Mouse (Mus musculus) A20 (cell line): ENCODE measurements around the gene Caskin1.
"Not testable (repeated sequence)": the region's sequence is repeated elsewhere in the genome, so short reads cannot be mapped to it uniquely, and the experiment has no call there.

Experiments
- DNase-seq: peaks from one replicate; pipeline ENCODE4 v3.0.0-alpha.2; 2011; ENCODE audit warnings: low read depth, low spot score

The Caskin1 gene

DNA sequence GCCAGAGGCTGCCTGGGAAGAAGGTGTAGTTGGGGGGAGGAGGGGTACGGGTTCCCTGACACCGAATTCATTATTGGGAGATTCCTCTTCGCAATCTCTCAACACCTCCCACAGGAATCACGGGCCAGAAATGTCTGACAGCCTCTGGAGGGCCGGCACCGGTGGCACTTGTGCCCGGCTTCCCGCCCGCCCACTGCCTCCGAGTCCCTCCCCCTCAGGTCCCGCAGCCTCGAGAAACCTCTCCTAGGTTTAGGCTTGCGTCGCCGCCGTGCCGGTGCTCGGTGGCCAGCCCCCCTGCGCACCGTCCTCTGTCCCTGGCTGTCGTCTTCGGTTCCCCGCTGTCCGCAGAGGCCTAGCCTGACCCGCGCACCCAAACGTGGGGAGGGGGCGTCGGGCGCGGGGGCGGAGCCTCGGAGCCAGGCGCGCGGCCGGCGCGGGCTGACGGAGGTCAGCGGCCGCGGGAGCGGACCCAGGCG, at the start of gene Caskin1:
TSS of gene Caskin1 (plus strand) at position 416 of the 476 bp plus-strand sequence.
- DNase-seq: no peak

DNA sequence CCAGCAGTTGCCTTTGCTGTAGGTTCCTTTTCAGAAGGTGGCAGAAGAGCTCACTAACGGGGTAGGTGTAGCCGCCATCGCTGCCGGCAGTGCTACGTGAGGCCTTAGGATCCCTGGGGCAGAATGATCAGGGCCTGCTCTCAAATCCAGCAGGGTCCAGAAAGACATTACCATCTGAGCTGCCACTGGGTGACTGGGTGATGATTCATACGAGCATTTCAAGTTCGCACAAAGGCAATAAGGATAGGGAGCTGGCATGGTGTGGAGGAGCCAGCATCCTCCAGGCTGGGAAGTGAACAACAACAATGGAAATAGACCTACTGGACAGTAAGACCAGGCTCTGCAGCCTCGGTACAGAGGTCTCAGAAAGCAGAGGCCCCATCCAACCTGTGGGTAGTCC, 48.0 kb upstream of the Caskin1 start:
- DNase-seq: no peak

GRCm38 (mm10) chr17:24441148-24441547, 47.3 kb upstream of the Caskin1 start:
- peak; percentile 30 for DNase-seq

- no peak for DNase-seq
Measured at GRCm38 (mm10) chr17:24442107-24442506, 46.3 kb upstream of the Caskin1 start.

DNA sequence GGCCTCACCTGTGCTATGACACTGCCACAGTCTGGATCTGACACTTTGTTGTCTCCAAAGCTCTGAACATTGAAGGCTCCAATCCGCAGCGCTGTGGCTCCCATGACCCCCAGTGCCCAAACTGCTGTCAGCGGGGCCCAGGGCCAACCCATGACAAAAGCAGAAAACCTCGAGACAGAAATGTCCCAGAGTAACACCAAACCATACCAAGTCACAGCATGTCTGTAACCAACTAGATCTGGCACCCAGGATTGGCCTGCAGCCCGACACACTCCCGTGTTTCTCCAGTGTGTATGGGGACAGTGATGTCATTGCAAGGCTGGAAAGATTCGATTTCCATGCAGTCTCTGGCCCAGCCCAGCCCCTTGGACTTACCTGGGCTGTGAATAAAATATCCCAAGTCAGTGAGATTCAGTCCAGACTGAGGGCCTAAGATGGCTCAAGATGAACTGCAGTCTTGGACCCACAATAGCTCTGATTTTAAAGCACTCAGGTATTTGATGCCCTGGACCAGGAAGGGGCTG, 45.7 kb upstream of the Caskin1 start, which contains the start of gene Dnase1l2:
TSS of gene Dnase1l2 (minus strand) at position 474 of the 524 bp plus-strand sequence.
- no peak for DNase-seq

DNA sequence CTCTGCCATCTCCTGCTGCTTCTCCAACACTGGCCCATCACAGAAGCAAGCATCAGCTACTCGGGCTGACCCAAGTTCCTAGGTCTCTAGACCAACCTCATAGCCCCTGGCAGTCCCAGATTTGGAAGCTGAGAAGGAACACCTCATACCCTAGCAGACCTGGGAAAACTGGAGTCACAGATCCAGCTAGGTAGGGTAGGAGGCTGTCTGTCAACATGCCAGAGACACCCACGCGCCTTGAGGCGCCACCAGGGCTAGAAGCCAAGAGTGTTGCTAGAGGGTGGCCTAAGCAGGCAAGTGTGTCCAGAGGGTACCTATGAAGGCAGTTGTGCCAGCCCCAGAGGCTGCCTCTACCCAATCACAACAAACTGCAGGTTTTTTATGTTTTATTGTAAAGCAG, 45.0 kb upstream of the Caskin1 start:
- DNase-seq: no peak

GRCm38 (mm10) chr17:24446590-24446989, 41.8 kb upstream of the Caskin1 start:
- no peak for DNase-seq

DNA sequence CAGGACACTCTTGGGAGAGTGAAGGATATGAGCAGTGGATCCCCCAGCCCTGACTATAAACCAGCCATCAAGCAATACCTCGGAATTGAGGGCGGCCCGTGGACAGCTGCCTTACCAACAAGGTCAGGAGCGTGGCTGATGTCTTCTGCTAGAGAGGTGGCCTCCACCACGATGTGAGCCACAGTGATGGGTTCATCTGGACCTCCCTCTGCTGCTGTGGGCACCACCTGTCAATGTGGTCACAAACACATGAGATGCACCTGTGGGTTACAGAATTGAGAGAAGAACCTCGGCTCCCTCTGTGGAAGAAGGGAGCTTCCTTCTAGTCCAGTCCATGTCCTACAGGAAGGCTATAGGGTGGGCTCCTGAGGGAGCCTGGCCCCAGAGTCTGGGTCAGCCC, 38.9 kb upstream of the Caskin1 start:
- DNase-seq: no peak

GRCm38 (mm10) chr17:24451220-24451619, 37.2 kb upstream of the Caskin1 start:
- no peak for DNase-seq

DNA sequence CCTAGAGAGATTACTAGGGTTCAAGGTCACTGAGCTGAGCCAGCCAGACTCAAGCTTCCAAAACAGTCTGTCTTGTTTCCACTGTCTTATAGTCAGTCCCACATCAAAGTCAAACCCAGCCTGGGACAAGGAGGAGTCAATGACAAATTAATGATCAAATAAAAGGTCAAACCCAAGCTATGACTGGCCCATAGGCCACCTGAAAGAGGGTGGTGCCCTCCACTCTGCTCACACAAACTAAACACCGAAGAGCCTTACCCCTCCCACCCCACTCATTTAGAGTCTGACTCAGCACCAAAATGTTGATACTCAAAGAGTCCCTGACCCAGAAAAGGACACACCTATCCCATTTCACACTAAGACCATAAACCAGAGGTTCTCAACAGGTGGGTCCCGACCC, 35.0 kb upstream of the Caskin1 start:
- DNase-seq: no peak

DNA sequence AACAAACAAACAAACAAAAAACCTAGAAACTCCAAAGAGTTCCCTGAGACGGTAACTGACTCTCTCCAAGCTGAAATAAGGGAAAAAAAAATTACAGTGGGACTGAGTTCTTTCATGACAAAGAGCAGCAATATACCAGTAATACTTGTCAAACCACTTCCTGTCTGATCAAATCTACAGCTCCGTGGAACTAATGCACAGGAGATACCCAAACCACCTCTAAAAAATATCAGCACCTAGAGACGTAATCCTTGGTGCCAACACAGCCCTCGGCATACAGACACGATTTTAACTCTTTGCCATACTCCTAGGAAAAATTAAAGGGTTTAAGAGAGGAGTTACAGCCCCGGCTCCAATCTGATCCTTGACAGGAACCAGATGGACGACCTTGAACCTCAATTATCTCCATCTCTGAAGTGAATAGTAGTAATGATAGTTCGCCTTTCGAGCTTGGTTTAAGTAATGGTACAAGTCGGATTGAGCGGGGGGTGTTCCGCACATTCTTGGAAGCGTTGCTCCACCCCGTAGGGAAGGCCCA, 34.1 kb upstream of the Caskin1 start:
- DNase-seq: no peak

DNA sequence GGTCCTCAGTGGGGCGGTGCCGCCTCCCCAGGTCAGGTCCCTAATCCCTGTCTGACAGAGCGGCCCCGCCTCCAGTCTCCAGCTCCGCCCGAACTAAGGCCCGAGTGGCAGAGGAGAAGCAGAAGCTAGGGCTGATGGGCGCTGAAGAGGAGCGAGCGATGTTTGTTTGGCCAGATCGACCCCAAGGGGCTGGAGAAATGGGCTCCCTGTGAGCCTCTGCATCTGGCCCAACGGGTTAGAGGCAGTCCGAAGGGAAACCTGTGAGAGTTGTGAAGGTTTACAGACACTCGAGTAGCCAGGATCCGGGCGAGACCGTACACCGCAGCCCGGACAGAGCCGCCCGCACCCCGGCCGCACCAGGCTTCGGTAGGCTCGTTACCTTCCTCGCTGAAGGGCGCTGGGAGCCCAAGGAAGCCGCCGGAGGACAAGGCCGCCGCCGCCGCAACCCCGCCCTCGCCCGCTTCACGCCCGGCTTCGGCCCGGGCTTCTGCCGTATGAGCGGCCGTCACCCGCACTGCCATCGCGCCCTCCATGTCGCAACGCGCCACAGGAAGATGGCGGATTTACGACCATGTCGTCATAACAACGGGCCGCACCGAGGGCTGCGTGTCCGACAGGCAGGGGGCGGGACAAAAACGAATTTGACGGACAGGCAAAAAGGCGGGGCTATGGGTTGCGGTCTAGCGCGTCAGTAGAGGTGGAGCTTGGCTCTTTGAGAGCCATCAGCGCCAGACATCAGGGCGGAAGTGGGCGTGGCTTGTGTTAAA, 33.5 kb upstream of the Caskin1 start:
- DNase-seq: peak; percentile 99

DNA sequence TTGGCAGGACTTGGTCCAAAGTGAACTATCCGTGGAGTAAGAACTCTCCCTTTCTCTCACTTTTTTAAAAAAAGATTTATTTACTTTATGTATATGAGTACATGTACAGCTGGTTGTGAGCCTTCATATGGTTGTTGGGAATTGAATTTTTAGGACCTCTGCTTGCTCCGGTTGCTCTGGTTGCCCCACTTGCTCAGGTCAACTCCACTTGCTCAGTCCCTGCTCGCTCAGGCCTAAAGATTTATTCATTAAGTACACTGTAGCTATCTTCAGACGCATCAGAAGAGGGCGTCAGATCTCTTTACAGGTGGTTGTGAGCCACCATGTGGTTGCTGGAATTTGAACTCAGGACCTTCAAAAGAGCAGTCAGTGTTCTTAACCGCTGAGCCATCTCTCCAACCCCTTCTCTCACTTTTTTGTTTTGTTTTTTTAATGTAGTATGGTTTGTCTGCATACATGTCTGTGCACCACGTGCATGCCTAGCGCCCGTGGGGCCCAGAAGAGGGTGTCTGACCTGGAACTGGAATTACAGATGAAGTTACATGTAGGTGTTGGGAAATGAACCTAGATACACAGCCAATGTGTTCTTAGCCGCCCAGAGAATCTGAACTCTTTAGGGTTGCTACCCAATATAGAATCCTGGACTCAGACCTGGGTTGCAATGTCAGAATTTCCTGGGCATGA, 32.7 kb upstream of the Caskin1 start:
- not testable (repeated sequence) for DNase-seq

DNA sequence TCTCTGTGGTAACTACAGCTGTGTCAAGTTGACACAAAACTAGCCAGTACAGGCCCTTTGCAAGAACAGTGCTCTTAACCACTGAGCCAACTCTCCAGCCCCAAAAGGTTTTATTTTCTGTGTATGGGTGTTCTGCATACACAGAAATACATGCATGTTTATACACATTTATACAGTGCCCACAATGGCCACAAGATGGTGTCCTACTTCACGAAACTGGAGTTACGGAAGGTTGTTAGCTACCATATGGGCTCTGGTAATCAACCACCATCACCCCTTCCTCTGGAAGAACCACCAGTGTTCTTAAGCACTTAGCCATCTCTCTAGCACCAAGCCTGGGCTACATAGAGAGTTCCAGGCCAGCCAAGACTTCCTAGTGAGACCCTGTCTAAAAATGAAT, 26.8 kb upstream of the Caskin1 start:
- peak; percentile 76 for DNase-seq

DNA sequence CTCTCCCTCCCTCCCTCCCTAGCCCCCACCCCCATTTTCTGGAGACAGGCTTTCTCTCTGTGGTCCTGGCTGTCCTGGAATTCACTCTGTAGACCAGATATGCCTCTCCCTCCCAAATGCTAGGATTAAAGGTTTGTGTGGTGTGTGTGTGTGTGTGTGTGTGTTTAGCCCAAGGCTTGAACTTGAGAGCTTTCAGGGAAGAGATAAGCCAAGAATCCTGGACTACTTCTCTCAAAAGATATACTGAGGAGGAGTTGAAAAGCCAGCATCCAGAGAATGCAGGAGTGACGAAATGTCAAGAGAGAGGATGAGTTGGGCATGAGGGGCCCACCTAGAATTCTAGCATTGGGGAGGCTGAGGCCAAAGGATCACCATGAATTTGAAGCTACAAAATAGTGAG, 25.5 kb upstream of the Caskin1 start:
- no peak for DNase-seq

DNA sequence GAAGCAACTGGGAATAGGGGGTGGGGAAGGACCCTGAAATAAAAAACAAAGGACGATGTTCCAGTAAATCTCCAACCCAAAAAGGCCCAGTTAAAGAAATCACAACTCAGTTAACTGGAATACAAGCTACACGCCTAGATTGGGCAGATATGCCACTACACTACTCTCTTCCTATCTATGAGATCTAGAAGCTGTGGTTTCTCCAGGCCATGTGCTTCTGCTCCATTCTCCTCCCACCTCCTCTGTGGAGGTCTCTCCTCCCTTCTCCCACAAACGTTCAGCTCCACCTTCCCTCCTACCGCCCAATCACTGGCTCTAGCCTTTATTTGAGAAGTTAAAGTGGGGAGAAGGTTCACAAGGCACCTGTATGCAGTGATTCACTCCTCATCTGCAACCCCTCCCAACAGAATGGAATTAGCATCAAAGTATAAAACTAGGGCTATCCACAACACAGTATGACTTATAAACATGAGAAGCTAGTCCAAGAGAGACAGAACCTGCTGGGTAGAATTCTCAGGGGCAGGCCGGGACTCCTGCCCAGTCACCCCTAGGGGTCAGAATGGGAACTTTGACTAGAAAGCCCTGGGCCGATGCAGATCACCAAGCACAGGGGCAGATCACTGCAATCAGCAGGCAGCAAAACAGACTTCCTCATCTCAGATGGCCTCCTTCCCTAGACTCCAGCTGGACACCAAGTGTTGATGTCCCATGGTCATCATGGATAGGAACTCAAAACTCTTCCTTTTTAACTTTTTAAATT, 24.8 kb upstream of the Caskin1 start:
- DNase-seq: peak; percentile 72

- DNase-seq: no peak
Measured at GRCm38 (mm10) chr17:24468636-24469246, 19.7 kb upstream of the Caskin1 start.

DNA sequence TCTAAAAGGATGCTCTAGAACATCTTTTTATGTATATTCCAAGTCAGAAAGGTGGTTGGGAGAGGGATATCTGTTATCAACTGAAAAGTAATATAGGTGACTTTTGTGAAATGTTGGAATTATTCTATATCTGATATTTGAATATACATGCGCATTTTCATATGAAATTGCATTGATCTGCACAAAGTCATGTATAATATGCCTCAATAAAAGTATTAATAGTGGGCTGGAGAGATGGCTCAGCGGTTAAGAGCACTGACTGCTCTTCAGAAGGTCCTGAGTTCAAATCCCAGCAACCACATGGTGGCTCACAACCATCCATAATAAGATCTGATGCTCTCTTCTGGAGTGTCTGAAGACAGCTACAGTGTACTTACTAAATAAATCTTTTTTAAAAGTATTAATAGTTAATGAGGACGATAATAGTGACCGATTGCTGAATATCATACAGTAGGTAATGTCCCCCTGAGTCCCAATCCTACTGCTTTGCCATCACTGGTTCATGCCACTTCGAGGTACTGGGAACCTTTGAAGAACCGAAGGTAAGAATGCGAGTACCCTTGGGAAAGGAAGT, 19.0 kb upstream of the Caskin1 start:
- no peak for DNase-seq

GRCm38 (mm10) chr17:24469910-24470602, 18.3 kb upstream of the Caskin1 start, which contains the start of the genes E4f1 and Pgp:
Gene E4f1, minus strand, starts transcription at chr17:24470313.
Gene Pgp, plus strand, starts transcription at chr17:24470392.
- peak; percentile 99 for DNase-seq
